Mouse (Mus musculus) liver, adult 2 months (tissue): ENCODE measurements around the gene Prss33.

Source experiments
- CTCF ChIP-seq: fragments of 200-500 bp; IDR thresholded peaks from 2 replicates; pipeline ENCODE4 v1.5.1; 2011; ENCODE audit warnings: low read depth, low read length, control low read depth
- POLR2A ChIP-seq: fragments of 200-500 bp; IDR thresholded peaks from 2 replicates; pipeline ENCODE4 v1.6.1; 2011; ENCODE audit warnings: low read length, control low read depth; ENCODE audit not compliant: insufficient read depth; ENCODE audit errors: extremely low read depth

GRCm38 (mm10) chr17:23843141-23843811 lies 7.4 kb upstream of the Prss33 start:
- TF ChIP-seq CTCF (peak; percentile 40), POLR2A (no peak)
